Mouse (Mus musculus) CH12F3 (cell line): ENCODE measurements around the gene Apol7a.
"Not testable (repeated sequence)": the region's sequence is repeated elsewhere in the genome, so short reads cannot be mapped to it uniquely, and the experiment has no call there.

Experiments
- in situ Hi-C: fragments of 300-500 bp; cut with MboI; formaldehyde crosslinking; loops from 2 replicates; pipeline ENCODE4 v1.14.3; 2020; ENCODE audit warnings: low sequenced_read_pairs

The Apol7a gene

GRCm38 (mm10) chr15:77399027-77399426 is at the start of gene Apol7a:
Apol7a (minus strand) TSS chr15:77399110.
- in situ Hi-C loops = not testable (repeated sequence)

GRCm38 (mm10) chr15:77447392-77447791 is 48.5 kb upstream of the Apol7a start, which contains the start of gene Apol7b:
Apol7b (minus strand) TSS chr15:77447492.
- in situ Hi-C loops = not testable (repeated sequence)

GRCm38 (mm10) chr15:77445668-77446067 is 46.8 kb upstream of the Apol7a start:
- in situ Hi-C loops = not testable (repeated sequence)

GRCm38 (mm10) chr15:77444746-77445145 is 45.8 kb upstream of the Apol7a start:
- in situ Hi-C loops = not testable (repeated sequence)

- in situ Hi-C loops = not testable (repeated sequence)
Observed at GRCm38 (mm10) chr15:77428690-77429448, 30.0 kb upstream of the Apol7a start.

GRCm38 (mm10) chr15:77422925-77423324 is 24.0 kb upstream of the Apol7a start:
- in situ Hi-C loops = not testable (repeated sequence)

- in situ Hi-C loops = not testable (repeated sequence)
Observed at GRCm38 (mm10) chr15:77419657-77420056, 20.7 kb upstream of the Apol7a start.

- in situ Hi-C loops = not testable (repeated sequence)
Observed at GRCm38 (mm10) chr15:77416655-77417333, 17.9 kb upstream of the Apol7a start.

- in situ Hi-C loops = not testable (repeated sequence)
Observed at GRCm38 (mm10) chr15:77415653-77416052, 16.7 kb upstream of the Apol7a start.

GRCm38 (mm10) chr15:77412695-77413094 is 13.8 kb upstream of the Apol7a start:
- in situ Hi-C loops = not testable (repeated sequence)

GRCm38 (mm10) chr15:77411035-77411434 is 12.1 kb upstream of the Apol7a start, which contains the start of gene Apol9a:
Apol9a (minus strand) TSS chr15:77411135.
- in situ Hi-C loops = not testable (repeated sequence)

GRCm38 (mm10) chr15:77406370-77406769 is 7.5 kb upstream of the Apol7a start:
- in situ Hi-C loops = not testable (repeated sequence)

- in situ Hi-C loops = not testable (repeated sequence)
Observed at GRCm38 (mm10) chr15:77397450-77398132, 1.3 kb downstream of the Apol7a start.

GRCm38 (mm10) chr15:77393832-77394231 is 5.1 kb downstream of the Apol7a start:
- in situ Hi-C loops = not testable (repeated sequence)

- in situ Hi-C loops = no loop called here
Observed at GRCm38 (mm10) chr15:77387462-77387861, 11.4 kb downstream of the Apol7a start.

GRCm38 (mm10) chr15:77384340-77385030 is 14.4 kb downstream of the Apol7a start:
- in situ Hi-C loops = no loop called here

- in situ Hi-C loops = no loop called here
Observed at GRCm38 (mm10) chr15:77382880-77383279, 16.0 kb downstream of the Apol7a start.

- in situ Hi-C loops = no loop called here
Observed at GRCm38 (mm10) chr15:77382271-77382850, 16.5 kb downstream of the Apol7a start.

- in situ Hi-C loops = no loop called here
Observed at GRCm38 (mm10) chr15:77381481-77381880, 17.4 kb downstream of the Apol7a start.

GRCm38 (mm10) chr15:77379921-77380320 is 19.0 kb downstream of the Apol7a start:
- in situ Hi-C loops = no loop called here
